Mouse (Mus musculus) heart, embryonic 16.5 days (tissue): ENCODE results near the gene Coq10a. TPM values are rescaled to one million over a fixed set of nuclear protein-coding genes. Genes with fewer than 3 reads are reported as not detected.

Experiments used
- ATAC-seq: fragments of 200-750 bp; cut with Nextera tagmentation; replicated peaks from 2 replicates; pipeline ENCODE4 v1.8.0; 2017; ENCODE audit warnings: moderate number of reproducible peaks; ENCODE audit not compliant: insufficient read depth, low FRiP score; ENCODE audit errors: extremely low read depth
- H3K27ac ChIP-seq: fragments of 300-500 bp; sonication (generic); 2 replicates; pipeline ENCODE4 v1.5.1; 2014; ENCODE audit warnings: mild to moderate bottlenecking, low read length, control low read depth, moderate library complexity
- H3K27me3 ChIP-seq: fragments of 300-500 bp; sonication (generic); 2 replicates; pipeline ENCODE4 v1.6.1; 2014; ENCODE audit warnings: low read length, mixed read lengths; ENCODE audit not compliant: control insufficient read depth, insufficient read depth
- H3K36me3 ChIP-seq: fragments of 300-500 bp; sonication (generic); 2 replicates; pipeline ENCODE4 v1.6.1; 2014; ENCODE audit not compliant: control insufficient read depth, insufficient read depth
- H3K4me1 ChIP-seq: fragments of 300-500 bp; sonication (generic); 2 replicates; pipeline ENCODE4 v1.6.1; 2014; ENCODE audit warnings: low read length, mixed read lengths; ENCODE audit not compliant: control insufficient read depth, insufficient read depth
- H3K4me2 ChIP-seq: fragments of 300-500 bp; sonication (generic); 2 replicates; pipeline ENCODE4 v1.6.1; 2014; ENCODE audit warnings: low read depth, mild to moderate bottlenecking, control low read depth, low read length
- H3K4me3 ChIP-seq: fragments of 300-500 bp; sonication (generic); 2 replicates; pipeline ENCODE4 v1.5.1; 2014; ENCODE audit warnings: mild to moderate bottlenecking, control low read depth, low read length
- H3K9ac ChIP-seq: fragments of 300-500 bp; sonication (generic); 2 replicates; pipeline ENCODE4 v1.6.1; 2014; ENCODE audit warnings: low read length, control low read depth
- H3K9me3 ChIP-seq: fragments of 300-500 bp; sonication (generic); replicated peaks from 2 replicates; pipeline ENCODE4 v1.6.1; 2016; ENCODE audit warnings: low read length; ENCODE audit not compliant: control insufficient read depth
- WGBS: fragments of 180-500 bp; shearing (Covaris S2); extraction: QIAGEN DNeasy Blood & Tissue Kit; methylation state at CpG from one replicate; pipeline ENCODE4 v1.1.7; 2014; 5-methylcytosine and 5-hydroxymethylcytosine counted together
- polyA plus RNA-seq: library from polyadenylated mRNA; unstranded; fragments of >200 nt; fragmentation: Nextera tagmentation; extraction: Ambion mirVana; gene quantifications from 2 replicates; pipeline ENCODE4 v1.2.1, GENCODE M21; 2015

The Coq10a gene
- polyA plus RNA-seq, 1 experiment from 2014 or later: 13.4 TPM

DNA sequence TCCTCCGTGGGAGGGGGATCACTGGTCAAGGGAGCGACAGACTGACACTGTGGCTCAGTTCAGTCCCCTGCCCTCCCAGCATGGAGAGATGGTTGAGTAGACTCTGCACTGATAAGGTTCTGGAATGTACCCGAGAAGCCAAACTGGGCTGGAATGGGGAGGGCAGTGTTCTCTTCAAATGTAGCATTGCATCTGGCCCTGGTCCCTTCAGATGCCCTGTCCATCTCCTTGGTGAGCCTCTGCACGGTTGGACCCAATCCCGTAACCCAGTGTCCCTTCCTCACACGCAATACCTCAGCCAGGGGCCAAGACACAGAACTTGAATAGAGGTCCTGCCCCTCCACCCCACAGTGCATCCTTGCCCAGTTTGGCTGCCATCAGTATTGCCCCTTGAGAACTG, 23.1 kb upstream of the Coq10a start:
- H3K9me3 ChIP-seq: no peaks in the 10 kb centered on the region
- ATAC-seq: no peak
- no peak overlapping the region for H3K27ac ChIP-seq
- peaks cover 45% of the 10 kb centered on the region for H3K36me3 ChIP-seq
- peaks cover 7% of the 10 kb centered on the region for H3K4me1 ChIP-seq
- no peaks in the 10 kb centered on the region for H3K27me3 ChIP-seq
- H3K4me2 ChIP-seq: no peak overlapping the region
- H3K9ac ChIP-seq: no peak overlapping the region
- 47% methylated on average over 6 of the region's 6 CpGs for WGBS
- no peak overlapping the region for H3K4me3 ChIP-seq

DNA sequence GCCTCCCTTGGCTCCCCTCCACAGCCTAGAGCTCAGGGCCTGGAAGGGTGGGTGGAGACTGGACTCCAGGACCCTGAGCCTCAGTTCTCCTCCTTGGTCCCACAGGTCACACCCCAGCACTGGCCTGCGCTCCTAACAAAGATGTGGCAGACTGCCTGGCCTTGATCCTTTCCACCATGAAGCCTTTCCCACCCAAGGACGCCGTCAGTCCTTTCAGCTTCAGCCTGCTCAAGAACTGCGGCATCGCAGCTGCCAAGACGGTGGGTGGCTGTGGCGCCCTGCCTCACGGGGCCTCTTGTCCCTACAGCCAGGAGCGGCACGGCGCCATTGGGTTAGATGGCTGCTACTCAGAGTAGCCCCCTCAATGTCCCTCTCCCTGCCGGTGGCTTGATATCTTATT, 21.6 kb upstream of the Coq10a start:
- no peak overlapping the region for H3K27ac ChIP-seq
- no peak for ATAC-seq
- H3K9me3 ChIP-seq: no peaks in the 10 kb centered on the region
- H3K36me3 ChIP-seq: peaks cover 53% of the 10 kb centered on the region
- WGBS: 89% methylated on average over 12 of the region's 12 CpGs
- H3K9ac ChIP-seq: no peak overlapping the region
- peaks cover 7% of the 10 kb centered on the region for H3K4me1 ChIP-seq
- H3K4me2 ChIP-seq: no peak overlapping the region
- H3K4me3 ChIP-seq: no peak overlapping the region
- no peaks in the 10 kb centered on the region for H3K27me3 ChIP-seq

DNA sequence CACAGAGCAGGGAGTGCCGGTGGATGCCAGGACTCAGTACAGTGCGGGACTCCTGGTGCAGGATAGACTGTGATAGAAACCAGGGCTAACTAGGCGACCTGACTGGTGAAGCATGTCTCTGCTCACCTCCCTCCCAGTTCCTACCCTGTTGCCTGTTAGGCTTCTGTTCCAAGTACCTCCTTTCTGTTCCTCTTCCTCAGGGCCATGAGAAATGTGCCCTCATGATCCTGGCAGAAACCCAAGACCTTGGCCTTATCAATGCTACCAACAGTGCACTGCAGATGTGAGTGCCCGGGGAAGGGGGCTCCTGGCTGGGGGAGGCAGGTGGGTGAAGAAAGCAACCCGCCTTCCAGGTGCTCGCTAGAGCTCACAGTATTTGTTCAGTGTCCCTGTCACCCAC, 20.8 kb upstream of the Coq10a start:
- 58% methylated on average over 6 of the region's 6 CpGs for WGBS
- Histone ChIP-seq H3K9me3 (no peaks in the 10 kb centered on the region), H3K27ac (no peak overlapping the region), H3K27me3 (no peaks in the 10 kb centered on the region), H3K9ac (no peak overlapping the region; the same call in 1 of the 2 replicates), H3K4me1 (peaks cover 7% of the 10 kb centered on the region), H3K36me3 (peaks cover 57% of the 10 kb centered on the region), H3K4me3 (no peak overlapping the region), H3K4me2 (no peak overlapping the region)
- 0 out of 2 replicates have a peak, but pooled peaks have one; percentile 21 for ATAC-seq

DNA sequence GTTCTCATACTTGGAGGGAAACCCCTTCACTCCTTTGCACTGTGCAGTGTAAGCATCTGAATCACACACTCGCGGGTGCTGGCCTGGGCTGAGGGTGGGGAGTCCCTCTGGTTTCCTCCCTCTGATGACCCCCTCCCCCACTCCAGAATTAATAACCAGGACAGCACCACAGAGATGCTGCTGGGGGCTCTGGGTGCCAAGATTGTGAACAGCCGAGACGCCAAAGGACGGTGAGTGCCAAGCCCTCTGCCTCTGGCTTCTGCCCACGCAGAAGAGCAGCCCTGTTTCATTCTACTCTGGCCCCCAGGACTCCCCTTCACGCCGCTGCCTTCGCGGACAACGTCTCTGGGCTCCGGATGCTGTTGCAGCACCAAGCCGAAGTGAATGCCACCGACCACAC, 20.1 kb upstream of the Coq10a start:
- 88% methylated on average over 14 of the region's 14 CpGs for WGBS
- no peak for ATAC-seq
- no peak overlapping the region for H3K4me3 ChIP-seq
- peaks cover 62% of the 10 kb centered on the region for H3K36me3 ChIP-seq
- no peaks in the 10 kb centered on the region for H3K27me3 ChIP-seq
- H3K9me3 ChIP-seq: no peaks in the 10 kb centered on the region
- no peak overlapping the region for H3K4me2 ChIP-seq
- no peak overlapping the region; the same call in 1 of the 2 replicates for H3K9ac ChIP-seq
- no peak overlapping the region for H3K27ac ChIP-seq
- H3K4me1 ChIP-seq: peaks cover 7% of the 10 kb centered on the region

DNA sequence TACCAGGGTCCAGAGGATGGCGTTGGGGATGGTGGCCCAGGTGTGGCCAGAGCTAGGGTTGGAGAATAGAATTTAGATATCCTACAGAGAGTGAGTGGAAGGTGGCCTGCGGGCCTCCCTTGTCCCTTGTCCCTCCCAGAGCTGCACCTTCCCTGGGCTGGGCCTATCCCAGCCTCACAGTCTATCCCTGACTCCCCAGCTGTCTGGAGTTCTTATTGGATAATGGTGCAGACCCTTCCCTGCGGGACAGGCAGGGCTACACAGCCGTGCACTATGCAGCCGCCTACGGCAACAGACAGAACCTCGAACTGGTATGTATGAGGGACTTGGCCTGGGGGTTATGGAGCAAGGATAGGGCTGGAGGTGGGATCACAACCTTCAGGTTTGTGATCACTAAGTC, 17.1 kb upstream of the Coq10a start:
- Histone ChIP-seq H3K9ac (no peak overlapping the region), H3K27me3 (no peaks in the 10 kb centered on the region), H3K36me3 (peaks cover 84% of the 10 kb centered on the region), H3K4me2 (no peak overlapping the region), H3K4me1 (peaks cover 2% of the 10 kb centered on the region), H3K9me3 (no peaks in the 10 kb centered on the region), H3K27ac (no peak overlapping the region), H3K4me3 (no peak overlapping the region)
- WGBS: 93% methylated on average over 7 of the region's 7 CpGs
- ATAC-seq: no peak

DNA sequence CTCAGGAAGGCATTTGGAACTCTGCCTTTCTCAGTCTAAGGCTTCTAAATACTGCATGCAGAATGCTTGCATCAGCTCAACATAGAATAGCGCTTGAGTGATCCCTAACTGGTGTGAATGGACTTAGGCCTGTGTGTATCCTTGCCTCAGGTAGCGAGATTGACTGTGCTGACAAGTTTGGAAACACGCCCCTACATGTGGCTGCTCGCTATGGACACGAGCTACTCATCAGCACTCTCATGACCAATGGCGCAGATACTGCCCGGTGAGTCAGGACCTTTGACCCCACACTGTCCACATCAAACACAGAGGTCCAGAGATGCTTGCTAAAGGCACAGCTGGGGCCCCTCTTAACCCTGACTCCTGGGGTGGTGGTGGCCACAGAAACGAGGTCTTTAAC, 13.7 kb upstream of the Coq10a start:
- H3K27ac ChIP-seq: no peak overlapping the region
- peaks cover 66% of the 10 kb centered on the region for H3K36me3 ChIP-seq
- no peak overlapping the region for H3K4me2 ChIP-seq
- H3K9ac ChIP-seq: no peak overlapping the region
- 89% methylated on average over 8 of the region's 8 CpGs for WGBS
- no peaks in the 10 kb centered on the region for H3K27me3 ChIP-seq
- H3K4me3 ChIP-seq: no peak overlapping the region
- peaks cover 10% of the 10 kb centered on the region for H3K4me1 ChIP-seq
- H3K9me3 ChIP-seq: no peaks in the 10 kb centered on the region
- ATAC-seq: no peak

DNA sequence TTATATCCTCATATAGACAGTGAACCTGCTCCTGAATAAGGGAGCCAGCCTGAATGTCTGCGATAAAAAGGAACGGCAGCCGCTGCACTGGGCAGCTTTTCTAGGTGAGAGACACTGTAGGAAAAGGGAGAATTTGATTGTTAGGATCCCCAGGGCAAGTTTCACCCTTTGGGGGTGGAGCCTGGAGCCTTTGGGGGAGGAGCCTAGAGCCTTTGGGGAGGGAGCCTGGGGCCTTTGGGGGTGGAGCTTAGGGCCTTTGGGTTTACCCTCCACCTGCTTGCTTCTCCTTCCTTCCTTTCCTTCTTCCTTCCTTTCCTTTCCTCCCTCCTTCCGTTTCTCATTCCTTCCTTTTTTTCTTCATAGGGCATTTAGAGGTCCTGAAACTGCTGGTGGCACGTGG, 11.8 kb upstream of the Coq10a start:
- Histone ChIP-seq H3K27ac (no peak overlapping the region), H3K4me1 (peaks cover 15% of the 10 kb centered on the region), H3K27me3 (no peaks in the 10 kb centered on the region), H3K36me3 (peaks cover 52% of the 10 kb centered on the region), H3K4me3 (no peak overlapping the region), H3K9ac (no peak overlapping the region), H3K4me2 (no peak overlapping the region), H3K9me3 (no peaks in the 10 kb centered on the region)
- ATAC-seq: no peak
- WGBS: 85% methylated on average over 5 of the region's 5 CpGs

DNA sequence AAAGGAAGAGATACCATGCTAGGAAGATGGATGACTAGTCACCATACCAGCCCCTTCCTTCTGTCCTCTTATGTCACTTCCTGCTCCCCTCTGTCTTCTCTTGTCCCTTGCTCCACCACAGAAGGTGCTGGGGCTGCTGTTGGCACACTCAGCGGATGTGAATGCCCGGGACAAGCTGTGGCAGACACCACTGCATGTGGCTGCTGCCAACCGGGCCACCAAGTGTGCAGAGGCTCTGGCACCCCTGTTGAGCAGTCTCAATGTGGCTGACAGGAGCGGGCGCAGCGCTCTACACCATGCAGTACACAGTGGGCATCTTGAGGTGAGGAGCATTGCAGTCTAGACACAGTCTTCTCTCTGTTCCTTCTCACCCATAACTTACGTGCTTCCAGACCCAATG, 10.5 kb upstream of the Coq10a start:
- Histone ChIP-seq H3K27ac (no peak overlapping the region), H3K4me2 (no peak overlapping the region), H3K4me1 (peaks cover 15% of the 10 kb centered on the region), H3K4me3 (no peak overlapping the region), H3K9ac (no peak overlapping the region), H3K9me3 (peaks cover 2% of the 10 kb centered on the region), H3K36me3 (peaks cover 45% of the 10 kb centered on the region), H3K27me3 (no peaks in the 10 kb centered on the region)
- WGBS: 87% methylated on average over 7 of the region's 7 CpGs
- ATAC-seq: no peak

DNA sequence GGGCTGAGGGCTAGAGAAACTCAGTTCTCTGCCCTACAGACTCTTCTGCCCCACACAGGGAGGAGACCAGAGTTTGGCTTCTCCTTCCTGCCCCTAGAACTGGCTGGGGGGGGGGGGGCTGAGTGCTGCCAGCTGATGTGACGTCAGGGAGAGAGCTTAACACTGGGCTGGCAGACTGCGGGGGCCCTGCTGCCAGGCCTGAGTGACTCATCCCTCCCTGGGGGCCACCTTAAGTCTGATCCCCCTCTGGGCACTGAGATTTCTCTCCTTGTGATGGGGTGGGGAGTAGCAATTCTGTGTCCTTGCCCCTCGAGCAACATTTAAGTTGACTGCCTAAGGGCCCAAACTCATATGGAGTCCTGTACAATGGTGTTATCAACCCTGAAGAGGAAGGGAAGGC, 9.7 kb upstream of the Coq10a start:
- WGBS: 57% methylated on average over 3 of the region's 3 CpGs
- Histone ChIP-seq H3K9me3 (peaks cover 4% of the 10 kb centered on the region), H3K27ac (no peak overlapping the region), H3K4me2 (peak overlapping the region; percentile 93; the same call in 1 of the 2 replicates), H3K4me3 (no peak overlapping the region), H3K36me3 (peaks cover 37% of the 10 kb centered on the region), H3K4me1 (peaks cover 15% of the 10 kb centered on the region), H3K27me3 (no peaks in the 10 kb centered on the region), H3K9ac (no peak overlapping the region)
- ATAC-seq: no peak
